Mouse (Mus musculus) hindbrain, embryonic 13.5 days (tissue): ENCODE measurements at regions not wholly inside any gene's neighbourhood (a gene's known extent, or its start where the extent isn't known, plus 50 kb on each side); places are given as distances from the start of the nearest gene placed in this dataset.
"Not testable (repeated sequence)": the region's sequence is repeated elsewhere in the genome, so short reads cannot be mapped to it uniquely, and the experiment has no call there.

Experiments used
- ATAC-seq: fragments of 200-750 bp; cut with Nextera tagmentation; 2 replicates; pipeline ENCODE4 v1.8.0; 2017; ENCODE audit warnings: moderate TSS enrichment; ENCODE audit not compliant: low FRiP score
- H3K27ac ChIP-seq: fragments of 300-500 bp; sonication (generic); 2 replicates; pipeline ENCODE4 v1.5.1; 2015; ENCODE audit warnings: inconsistent platforms, mild to moderate bottlenecking, moderate library complexity
- H3K27me3 ChIP-seq: fragments of 300-500 bp; sonication (generic); 2 replicates; pipeline ENCODE4 v1.6.1; 2015; ENCODE audit warnings: mild to moderate bottlenecking, inconsistent platforms
- H3K36me3 ChIP-seq: fragments of 300-500 bp; sonication (generic); 2 replicates; pipeline ENCODE4 v1.6.1; 2015; ENCODE audit warnings: mild to moderate bottlenecking, inconsistent platforms
- H3K4me1 ChIP-seq: fragments of 300-500 bp; sonication (generic); replicated peaks from 2 replicates; pipeline ENCODE4 v1.6.1; 2015; ENCODE audit warnings: inconsistent platforms
- H3K4me2 ChIP-seq: fragments of 300-500 bp; sonication (generic); 2 replicates; pipeline ENCODE4 v1.6.1; 2015; ENCODE audit warnings: inconsistent platforms, mild to moderate bottlenecking, moderate library complexity
- H3K4me3 ChIP-seq: fragments of 300-500 bp; sonication (generic); 2 replicates; pipeline ENCODE4 v1.5.1; 2015; ENCODE audit warnings: mild to moderate bottlenecking, inconsistent platforms
- H3K9ac ChIP-seq: fragments of 300-500 bp; sonication (generic); 2 replicates; pipeline ENCODE4 v1.6.1; 2015; ENCODE audit warnings: mild to moderate bottlenecking, inconsistent platforms
- H3K9me3 ChIP-seq: fragments of 300-500 bp; sonication (generic); 2 replicates; pipeline ENCODE4 v1.6.1; 2016; ENCODE audit warnings: inconsistent platforms
- WGBS: fragments of 180-500 bp; shearing (Covaris S2); methylation state at CpG from one replicate; pipeline ENCODE4 v1.1.7; 2015; 5-methylcytosine and 5-hydroxymethylcytosine counted together

GRCm38 (mm10) chr3:111194541-111194940, 943.7 kb upstream of the Prmt6 start:
- ATAC-seq: no peak
- 90% methylated on average over 2 of the region's 2 CpGs for WGBS
- H3K9me3 ChIP-seq: no peaks in the 10 kb centered on the region
- H3K4me3 ChIP-seq: no peak overlapping the region
- H3K36me3 ChIP-seq: no peaks in the 10 kb centered on the region
- no peaks in the 10 kb centered on the region for H3K27me3 ChIP-seq
- H3K4me1 ChIP-seq: no peaks in the 10 kb centered on the region
- no peak overlapping the region for H3K9ac ChIP-seq
- H3K4me2 ChIP-seq: no peak overlapping the region
- H3K27ac ChIP-seq: no peak overlapping the region

- no peaks in the 10 kb centered on the region for H3K9me3 ChIP-seq
- no peaks in the 10 kb centered on the region for H3K27me3 ChIP-seq
- H3K27ac ChIP-seq: no peak overlapping the region
- no peaks in the 10 kb centered on the region for H3K36me3 ChIP-seq
- no peaks in the 10 kb centered on the region for H3K4me1 ChIP-seq
- ATAC-seq: no peak
- no peak overlapping the region for H3K9ac ChIP-seq
- no peak overlapping the region for H3K4me2 ChIP-seq
- H3K4me3 ChIP-seq: no peak overlapping the region
- 93% methylated on average over 3 of the region's 3 CpGs for WGBS
Observed at GRCm38 (mm10) chr3:111166698-111167097, 915.9 kb upstream of the Prmt6 start.

GRCm38 (mm10) chr3:111141196-111141595, 890.4 kb upstream of the Prmt6 start:
- H3K9me3 ChIP-seq, ATAC-seq, H3K4me1 ChIP-seq, H3K4me2 ChIP-seq, H3K9ac ChIP-seq, H3K4me3 ChIP-seq, H3K36me3 ChIP-seq, H3K27me3 ChIP-seq, H3K27ac ChIP-seq: not testable (repeated sequence)
- WGBS: 93% methylated on average over 1 of the region's 1 CpGs

GRCm38 (mm10) chr3:111108982-111109381, 858.2 kb upstream of the Prmt6 start:
- Histone ChIP-seq H3K4me2 (no peak overlapping the region), H3K4me1 (no peaks in the 10 kb centered on the region), H3K9ac (no peak overlapping the region), H3K9me3 (no peaks in the 10 kb centered on the region), H3K4me3 (no peak overlapping the region), H3K27ac (no peak overlapping the region), H3K27me3 (no peaks in the 10 kb centered on the region), H3K36me3 (no peaks in the 10 kb centered on the region)
- ATAC-seq: no peak
- 93% methylated on average over 7 of the region's 7 CpGs for WGBS

- H3K4me3 ChIP-seq: no peak overlapping the region
- H3K4me2 ChIP-seq: no peak overlapping the region
- H3K9me3 ChIP-seq: no peaks in the 10 kb centered on the region
- no peaks in the 10 kb centered on the region for H3K36me3 ChIP-seq
- no peaks in the 10 kb centered on the region for H3K4me1 ChIP-seq
- 82% methylated on average over 1 of the region's 1 CpGs for WGBS
- ATAC-seq: no peak
- no peak overlapping the region for H3K9ac ChIP-seq
- H3K27me3 ChIP-seq: no peaks in the 10 kb centered on the region
- no peak overlapping the region for H3K27ac ChIP-seq
Observed at GRCm38 (mm10) chr3:111102646-111103045, 851.8 kb upstream of the Prmt6 start.

GRCm38 (mm10) chr3:111074311-111074710, 823.5 kb upstream of the Prmt6 start:
- 78% methylated on average over 1 of the region's 1 CpGs for WGBS

GRCm38 (mm10) chr3:111070301-111070700, 819.5 kb upstream of the Prmt6 start:
- no peak overlapping the region for H3K27ac ChIP-seq

More at GRCm38 (mm10) chr3:111074311-111074710, 823.5 kb upstream of the Prmt6 start:
- no peak overlapping the region for H3K9ac ChIP-seq
- H3K4me1 ChIP-seq: peaks cover 3% of the 10 kb centered on the region; the same call in 1 of the 2 replicates
- H3K27me3 ChIP-seq: no peaks in the 10 kb centered on the region
- no peaks in the 10 kb centered on the region for H3K36me3 ChIP-seq
- no peak overlapping the region for H3K4me2 ChIP-seq
- no peak overlapping the region for H3K27ac ChIP-seq
- ATAC-seq: no peak
- H3K4me3 ChIP-seq: no peak overlapping the region
- H3K9me3 ChIP-seq: peaks cover 2% of the 10 kb centered on the region; the same call in 1 of the 2 replicates

GRCm38 (mm10) chr3:111069843-111070242, 819.0 kb upstream of the Prmt6 start:
- H3K4me3 ChIP-seq: no peak overlapping the region
- H3K27me3 ChIP-seq: no peaks in the 10 kb centered on the region
- no peak overlapping the region for H3K9ac ChIP-seq
- peaks cover 3% of the 10 kb centered on the region; the same call in 1 of the 2 replicates for H3K4me1 ChIP-seq
- H3K9me3 ChIP-seq: no peaks in the 10 kb centered on the region
- no peak overlapping the region for H3K4me2 ChIP-seq
- H3K36me3 ChIP-seq: no peaks in the 10 kb centered on the region
- no peak overlapping the region for H3K27ac ChIP-seq
- peak; percentile 76 for ATAC-seq
- WGBS: 55% methylated on average over 2 of the region's 2 CpGs

More at GRCm38 (mm10) chr3:111070301-111070700, 819.5 kb upstream of the Prmt6 start:
- Histone ChIP-seq H3K9ac (no peak overlapping the region), H3K4me1 (peaks cover 3% of the 10 kb centered on the region; the same call in 1 of the 2 replicates), H3K9me3 (no peaks in the 10 kb centered on the region), H3K4me2 (no peak overlapping the region), H3K27me3 (no peaks in the 10 kb centered on the region), H3K4me3 (no peak overlapping the region), H3K36me3 (no peaks in the 10 kb centered on the region)
- ATAC-seq: no peak

- H3K36me3 ChIP-seq: no peaks in the 10 kb centered on the region
- WGBS: 20% methylated on average over 7 of the region's 7 CpGs
- H3K27ac ChIP-seq: no peak overlapping the region
- H3K9me3 ChIP-seq: no peaks in the 10 kb centered on the region
- H3K27me3 ChIP-seq: no peaks in the 10 kb centered on the region
- H3K4me1 ChIP-seq: peaks cover 3% of the 10 kb centered on the region; the same call in 1 of the 2 replicates
- no peak overlapping the region for H3K4me3 ChIP-seq
- ATAC-seq: no peak
- H3K4me2 ChIP-seq: no peak overlapping the region
- H3K9ac ChIP-seq: no peak overlapping the region
Observed at GRCm38 (mm10) chr3:111069156-111069555, 818.4 kb upstream of the Prmt6 start.

- H3K27ac ChIP-seq: no peak overlapping the region
- no peaks in the 10 kb centered on the region for H3K9me3 ChIP-seq
- H3K4me3 ChIP-seq: no peak overlapping the region
- 79% methylated on average over 2 of the region's 2 CpGs for WGBS
- no peaks in the 10 kb centered on the region for H3K36me3 ChIP-seq
- no peak overlapping the region for H3K9ac ChIP-seq
- ATAC-seq: no peak
- H3K4me2 ChIP-seq: no peak overlapping the region
- no peaks in the 10 kb centered on the region for H3K4me1 ChIP-seq
- H3K27me3 ChIP-seq: no peaks in the 10 kb centered on the region
Observed at GRCm38 (mm10) chr3:111049638-111050037, 798.8 kb upstream of the Prmt6 start.
